Mouse (Mus musculus): Measurements from ENCODE around the gene Heatr9. TPM values are rescaled to one million over a fixed set of nuclear protein-coding genes. Genes with fewer than 3 reads are reported as not detected.
A peak's percentile ranks its signal among the peaks of the same experiment; 100 is the strongest.

Gene Heatr9
- polyA plus RNA-seq, 1 experiment = not detected

GRCm38 (mm10) chr11:83491488-83491887, 30.5 kb downstream of the Heatr9 start:
- H3K36me3 ChIP-seq (ENCODE audit: control insufficient read depth, insufficient read depth) = peaks cover 82% of the 10 kb centered on the region
- TF ChIP-seq CEBPB (IDR thresholded peaks at IDR 0.05; ENCODE audit: low read depth) (no peak), USF1 (IDR thresholded peaks at IDR 0.05; ENCODE audit: low read depth) (no peak), FOSL1 (IDR thresholded peaks at IDR 0.05; ENCODE audit: insufficient read depth, low read length, poor library complexity, severe bottlenecking) (no peak), MYOG (IDR thresholded peaks at IDR 0.05; ENCODE audit: control insufficient read depth, extremely low read depth, insufficient read length) (no peak), MAX (IDR thresholded peaks at IDR 0.05) (no peak), CTCF (IDR thresholded peaks at IDR 0.05; ENCODE audit: control insufficient read depth, insufficient read depth, insufficient read length) (no peak), MYOD1 (IDR thresholded peaks at IDR 0.05; ENCODE audit: control insufficient read depth, insufficient read length, low read depth) (no peak)
- H3ac ChIP-seq (ENCODE audit: control insufficient read depth, insufficient read length, low read depth) = no peak overlapping the region
- H3K79me2 ChIP-seq (ENCODE audit: control insufficient read depth, insufficient read depth) = peaks cover 80% of the 10 kb centered on the region
- no peak overlapping the region for H3K4me3 ChIP-seq (ENCODE audit: insufficient read depth, poor library complexity, severe bottlenecking)
- peaks cover 31% of the 10 kb centered on the region for H3K79me3 ChIP-seq (ENCODE audit: low read depth)
- no peaks in the 10 kb centered on the region for H3K27me3 ChIP-seq (ENCODE audit: control insufficient read depth, insufficient read depth, insufficient read length)

GRCm38 (mm10) chr11:83473235-83474016, 48.5 kb downstream of the Heatr9 start:
- TF ChIP-seq USF1 (IDR thresholded peaks at IDR 0.05; ENCODE audit: low read depth) (no peak), MYOD1 (IDR thresholded peaks at IDR 0.05; ENCODE audit: control insufficient read depth, insufficient read length, low read depth) (no peak), MYOG (IDR thresholded peaks at IDR 0.05; ENCODE audit: control insufficient read depth, extremely low read depth, insufficient read length) (no peak), FOSL1 (IDR thresholded peaks at IDR 0.05; ENCODE audit: insufficient read depth, low read length, poor library complexity, severe bottlenecking) (no peak), MAX (IDR thresholded peaks at IDR 0.05) (no peak)
- H3K79me2 ChIP-seq (ENCODE audit: control insufficient read depth, insufficient read depth) = peaks cover 56% of the 10 kb centered on the region
- peak overlapping the region; percentile 95 for H3K4me3 ChIP-seq (ENCODE audit: insufficient read depth, poor library complexity, severe bottlenecking)
- H3K27me3 ChIP-seq (ENCODE audit: control insufficient read depth, insufficient read depth, insufficient read length) = no peaks in the 10 kb centered on the region
- peaks cover 51% of the 10 kb centered on the region for H3K79me3 ChIP-seq (ENCODE audit: low read depth)
- peak overlapping the region; percentile 96 for H3ac ChIP-seq (ENCODE audit: control insufficient read depth, insufficient read length, low read depth)
- H3K36me3 ChIP-seq (ENCODE audit: control insufficient read depth, insufficient read depth) = peaks cover 40% of the 10 kb centered on the region

- peaks cover 48% of the 10 kb centered on the region for H3K79me2 ChIP-seq (ENCODE audit: control insufficient read depth, insufficient read depth)
- peak within 1 kb of the TSS; percentile 95 for H3K4me3 ChIP-seq (ENCODE audit: insufficient read depth, poor library complexity, severe bottlenecking)
- H3ac ChIP-seq (ENCODE audit: control insufficient read depth, insufficient read length, low read depth) = peak within 1 kb of the TSS; percentile 96
- peaks cover 34% of the 10 kb centered on the region for H3K36me3 ChIP-seq (ENCODE audit: control insufficient read depth, insufficient read depth)
- TF ChIP-seq MYOG (IDR thresholded peaks at IDR 0.05; ENCODE audit: control insufficient read depth, extremely low read depth, insufficient read length) = no peak
- TF ChIP-seq CTCF (IDR thresholded peaks at IDR 0.05; ENCODE audit: control insufficient read depth, insufficient read depth, insufficient read length) = peak; percentile 62
- no peak for TF ChIP-seq MYOD1 (IDR thresholded peaks at IDR 0.05; ENCODE audit: control insufficient read depth, insufficient read length, low read depth)
- TF ChIP-seq MAX (IDR thresholded peaks at IDR 0.05) = peak; percentile 91
- TF ChIP-seq FOSL1 (IDR thresholded peaks at IDR 0.05; ENCODE audit: insufficient read depth, low read length, poor library complexity, severe bottlenecking) = no peak
- peak; percentile 46 for TF ChIP-seq CEBPB (IDR thresholded peaks at IDR 0.05; ENCODE audit: low read depth)
- no peak for TF ChIP-seq USF1 (IDR thresholded peaks at IDR 0.05; ENCODE audit: low read depth)
- no peaks in the 10 kb centered on the region for H3K27me3 ChIP-seq (ENCODE audit: control insufficient read depth, insufficient read depth, insufficient read length)
- H3K79me3 ChIP-seq (ENCODE audit: low read depth) = peaks cover 42% of the 10 kb centered on the region
Observed at GRCm38 (mm10) chr11:83472324-83473234, 49.4 kb downstream of the Heatr9 start, which contains the start of gene Taf15. Gene Taf15 (plus strand): TSS chr11:83473086.

- no peak overlapping the region for H3ac ChIP-seq (ENCODE audit: control insufficient read depth, insufficient read length, low read depth)
- H3K36me3 ChIP-seq (ENCODE audit: control insufficient read depth, insufficient read depth) = peaks cover 26% of the 10 kb centered on the region
- H3K4me3 ChIP-seq (ENCODE audit: insufficient read depth, poor library complexity, severe bottlenecking) = no peak overlapping the region
- peaks cover 34% of the 10 kb centered on the region for H3K79me3 ChIP-seq (ENCODE audit: low read depth)
- peaks cover 40% of the 10 kb centered on the region for H3K79me2 ChIP-seq (ENCODE audit: control insufficient read depth, insufficient read depth)
- H3K27me3 ChIP-seq (ENCODE audit: control insufficient read depth, insufficient read depth, insufficient read length) = no peaks in the 10 kb centered on the region
- no peak for TF ChIP-seq MYOG (IDR thresholded peaks at IDR 0.05; ENCODE audit: control insufficient read depth, extremely low read depth, insufficient read length)
- TF ChIP-seq CEBPB (IDR thresholded peaks at IDR 0.05; ENCODE audit: low read depth) = no peak
- no peak for TF ChIP-seq USF1 (IDR thresholded peaks at IDR 0.05; ENCODE audit: low read depth)
- no peak for TF ChIP-seq MAX (IDR thresholded peaks at IDR 0.05)
- TF ChIP-seq FOSL1 (IDR thresholded peaks at IDR 0.05; ENCODE audit: insufficient read depth, low read length, poor library complexity, severe bottlenecking) = no peak
- no peak for TF ChIP-seq MYOD1 (IDR thresholded peaks at IDR 0.05; ENCODE audit: control insufficient read depth, insufficient read length, low read depth)
- no peak for TF ChIP-seq CTCF (IDR thresholded peaks at IDR 0.05; ENCODE audit: control insufficient read depth, insufficient read depth, insufficient read length)
Observed at GRCm38 (mm10) chr11:83471766-83472165, 50.2 kb downstream of the Heatr9 start.

GRCm38 (mm10) chr11:83468765-83469164, 53.2 kb downstream of the Heatr9 start:
- peaks cover 4% of the 10 kb centered on the region for H3K79me3 ChIP-seq (ENCODE audit: low read depth)
- no peak overlapping the region for H3K4me3 ChIP-seq (ENCODE audit: insufficient read depth, poor library complexity, severe bottlenecking)
- H3K36me3 ChIP-seq (ENCODE audit: control insufficient read depth, insufficient read depth) = no peaks in the 10 kb centered on the region
- no peaks in the 10 kb centered on the region for H3K27me3 ChIP-seq (ENCODE audit: control insufficient read depth, insufficient read depth, insufficient read length)
- no peak for TF ChIP-seq MAX (IDR thresholded peaks at IDR 0.05)
- TF ChIP-seq MYOD1 (IDR thresholded peaks at IDR 0.05; ENCODE audit: control insufficient read depth, insufficient read length, low read depth) = peak; percentile 75
- no peak overlapping the region for H3ac ChIP-seq (ENCODE audit: control insufficient read depth, insufficient read length, low read depth)
- peaks cover 10% of the 10 kb centered on the region for H3K79me2 ChIP-seq (ENCODE audit: control insufficient read depth, insufficient read depth)

Measured in C2C12 (cell line).